Mouse (Mus musculus) neural tube, embryonic 11.5 days (tissue): Measurements from ENCODE around the gene Ces2c. TPM values are rescaled to one million over a fixed set of nuclear protein-coding genes. Genes with fewer than 3 reads are reported as not detected.

Experiments
- ATAC-seq: fragments of 200-750 bp; cut with Nextera tagmentation; 2 replicates; pipeline ENCODE4 v1.8.0; 2017; ENCODE audit warnings: moderate number of reproducible peaks, mild to moderate bottlenecking, moderate TSS enrichment, moderate library complexity; ENCODE audit not compliant: insufficient read depth, low FRiP score, low TSS enrichment
- DNase-seq: peaks from one replicate; pipeline ENCODE4 v3.0.0-alpha.2; 2015; ENCODE audit warnings: low spot score
- H3K27ac ChIP-seq: fragments of 300-500 bp; sonication (generic); 2 replicates; pipeline ENCODE4 v1.5.1; 2014; ENCODE audit warnings: low read depth, mild to moderate bottlenecking, low read length
- H3K27me3 ChIP-seq: fragments of 300-500 bp; sonication (generic); 2 replicates; pipeline ENCODE4 v1.6.1; 2014; ENCODE audit warnings: mild to moderate bottlenecking, low read length, mixed read lengths; ENCODE audit not compliant: control insufficient read depth, insufficient read depth
- H3K36me3 ChIP-seq: fragments of 300-500 bp; sonication (generic); 2 replicates; pipeline ENCODE4 v1.6.1; 2014; ENCODE audit warnings: mild to moderate bottlenecking, low read length, moderate library complexity, mixed read lengths; ENCODE audit not compliant: control insufficient read depth, insufficient read depth
- H3K4me1 ChIP-seq: fragments of 300-500 bp; sonication (generic); 2 replicates; pipeline ENCODE4 v1.6.1; 2014; ENCODE audit warnings: low read length, mixed read lengths; ENCODE audit not compliant: control insufficient read depth, insufficient read depth
- H3K4me2 ChIP-seq: fragments of 300-500 bp; sonication (generic); 2 replicates; pipeline ENCODE4 v1.6.1; 2014; ENCODE audit warnings: low read depth, mild to moderate bottlenecking, moderate library complexity
- H3K4me3 ChIP-seq: fragments of 300-500 bp; sonication (generic); 2 replicates; pipeline ENCODE4 v1.5.1; 2014; ENCODE audit warnings: low read depth, low read length
- H3K9ac ChIP-seq: fragments of 300-500 bp; sonication (generic); 2 replicates; pipeline ENCODE4 v1.6.1; 2014; ENCODE audit warnings: mild to moderate bottlenecking, low read length
- H3K9me3 ChIP-seq: fragments of 300-500 bp; sonication (generic); 2 replicates; pipeline ENCODE4 v1.6.1; 2016; ENCODE audit warnings: low read length; ENCODE audit not compliant: control insufficient read depth
- WGBS: fragments of 180-500 bp; shearing (Covaris S2); extraction: QIAGEN DNeasy Blood & Tissue Kit; methylation state at CpG from one replicate; pipeline ENCODE4 v1.1.7; 2014; 5-methylcytosine and 5-hydroxymethylcytosine counted together
- polyA plus RNA-seq: library from polyadenylated mRNA; unstranded; fragments of >200 nt; fragmentation: Nextera tagmentation; extraction: Ambion mirVana; gene quantifications from 2 replicates; pipeline ENCODE4 v1.2.1, GENCODE M21; 2014

The Ces2c gene
- polyA plus RNA-seq, result not detected in 2 replicates

- Histone ChIP-seq H3K27ac (no peak within 1 kb of the TSS), H3K9me3 (no peaks in the 10 kb centered on the region), H3K4me1 (no peaks in the 10 kb centered on the region), H3K27me3 (no peaks in the 10 kb centered on the region), H3K4me2 (no peak within 1 kb of the TSS), H3K4me3 (no peak within 1 kb of the TSS), H3K36me3 (no peaks in the 10 kb centered on the region), H3K9ac (no peak within 1 kb of the TSS)
- WGBS, result 86% methylated on average over 3 of the region's 3 CpGs
- no peak for DNase-seq
- ATAC-seq, result no peak
Observed at GRCm38 (mm10) chr8:104846831-104847230, at the start of gene Ces2c. Ces2c (plus strand) TSS chr8:104847068.

GRCm38 (mm10) chr8:104799385-104799784, 47.5 kb upstream of the Ces2c start:
- no peak overlapping the region for H3K9ac ChIP-seq
- H3K27ac ChIP-seq, result no peak overlapping the region
- DNase-seq (no peak), ATAC-seq (no peak)
- no peaks in the 10 kb centered on the region for H3K27me3 ChIP-seq
- no peak overlapping the region for H3K4me2 ChIP-seq
- no peak overlapping the region for H3K4me3 ChIP-seq
- H3K9me3 ChIP-seq, result no peaks in the 10 kb centered on the region
- H3K36me3 ChIP-seq, result no peaks in the 10 kb centered on the region
- WGBS, result 86% methylated on average over 1 of the region's 1 CpGs
- H3K4me1 ChIP-seq, result no peaks in the 10 kb centered on the region

GRCm38 (mm10) chr8:104806127-104806526, 40.7 kb upstream of the Ces2c start:
- H3K4me1 ChIP-seq, result no peaks in the 10 kb centered on the region
- WGBS, result 46% methylated on average over 2 of the region's 2 CpGs
- H3K4me3 ChIP-seq, result no peak overlapping the region
- DNase-seq (no peak), ATAC-seq (no peak)
- no peak overlapping the region for H3K4me2 ChIP-seq
- no peaks in the 10 kb centered on the region for H3K36me3 ChIP-seq
- no peak overlapping the region for H3K27ac ChIP-seq
- H3K9ac ChIP-seq, result no peak overlapping the region
- H3K27me3 ChIP-seq, result no peaks in the 10 kb centered on the region
- H3K9me3 ChIP-seq, result no peaks in the 10 kb centered on the region

GRCm38 (mm10) chr8:104808542-104809413, 38.1 kb upstream of the Ces2c start:
- no peak for ATAC-seq
- no peaks in the 10 kb centered on the region for H3K4me1 ChIP-seq
- WGBS, result 91% methylated on average over 7 of the region's 7 CpGs

GRCm38 (mm10) chr8:104809436-104809835, 37.4 kb upstream of the Ces2c start:
- Histone ChIP-seq H3K9ac (no peak overlapping the region), H3K9me3 (no peaks in the 10 kb centered on the region), H3K27me3 (no peaks in the 10 kb centered on the region), H3K4me2 (no peak overlapping the region), H3K4me1 (no peaks in the 10 kb centered on the region), H3K36me3 (no peaks in the 10 kb centered on the region), H3K4me3 (no peak overlapping the region), H3K27ac (no peak overlapping the region)
- no peak for DNase-seq
- 92% methylated on average over 3 of the region's 3 CpGs for WGBS
- ATAC-seq, result no peak

More at GRCm38 (mm10) chr8:104808542-104809413, 38.1 kb upstream of the Ces2c start:
- H3K4me3 ChIP-seq, result no peak overlapping the region
- H3K9me3 ChIP-seq, result no peaks in the 10 kb centered on the region
- no peak overlapping the region for H3K4me2 ChIP-seq
- no peak overlapping the region for H3K9ac ChIP-seq
- DNase-seq, result no peak
- no peaks in the 10 kb centered on the region for H3K36me3 ChIP-seq
- no peak overlapping the region for H3K27ac ChIP-seq
- H3K27me3 ChIP-seq, result no peaks in the 10 kb centered on the region

- Histone ChIP-seq H3K27ac (no peak overlapping the region), H3K4me2 (no peak overlapping the region), H3K4me3 (no peak overlapping the region), H3K9ac (no peak overlapping the region), H3K36me3 (no peaks in the 10 kb centered on the region), H3K4me1 (no peaks in the 10 kb centered on the region), H3K9me3 (no peaks in the 10 kb centered on the region), H3K27me3 (no peaks in the 10 kb centered on the region)
- WGBS, result 87% methylated on average over 1 of the region's 1 CpGs
- ATAC-seq (no peak), DNase-seq (no peak)
Observed at GRCm38 (mm10) chr8:104826912-104827311, 20.0 kb upstream of the Ces2c start.

GRCm38 (mm10) chr8:104828221-104828620, 18.6 kb upstream of the Ces2c start:
- H3K9me3 ChIP-seq, result no peaks in the 10 kb centered on the region
- H3K4me3 ChIP-seq, result no peak overlapping the region
- H3K27me3 ChIP-seq, result no peaks in the 10 kb centered on the region
- ATAC-seq (no peak), DNase-seq (no peak)
- 71% methylated on average over 3 of the region's 3 CpGs for WGBS
- no peak overlapping the region for H3K9ac ChIP-seq
- no peak overlapping the region for H3K4me2 ChIP-seq
- H3K27ac ChIP-seq, result no peak overlapping the region
- H3K4me1 ChIP-seq, result no peaks in the 10 kb centered on the region
- no peaks in the 10 kb centered on the region for H3K36me3 ChIP-seq

GRCm38 (mm10) chr8:104831440-104831839, 15.4 kb upstream of the Ces2c start, which contains the start of gene Ces2b:
Ces2b (plus strand) TSS chr8:104831572.
- Histone ChIP-seq H3K27ac (no peak within 1 kb of the TSS), H3K27me3 (no peaks in the 10 kb centered on the region), H3K4me3 (no peak within 1 kb of the TSS), H3K4me2 (no peak within 1 kb of the TSS), H3K9me3 (no peaks in the 10 kb centered on the region), H3K9ac (no peak within 1 kb of the TSS), H3K4me1 (no peaks in the 10 kb centered on the region), H3K36me3 (no peaks in the 10 kb centered on the region)
- WGBS, result 82% methylated on average over 5 of the region's 5 CpGs
- no peak for DNase-seq
- ATAC-seq, result no peak
